Mouse (Mus musculus) forebrain, embryonic 14.5 days (tissue): ENCODE results near the gene Cog5. TPM values are rescaled to one million over a fixed set of nuclear protein-coding genes. Genes with fewer than 3 reads are reported as not detected.
"Not testable (repeated sequence)": the region's sequence is repeated elsewhere in the genome, so short reads cannot be mapped to it uniquely, and the experiment has no call there.

Experiments used
- ATAC-seq: fragments of 200-750 bp; cut with Nextera tagmentation; 2 replicates; pipeline ENCODE4 v1.8.0; 2017; ENCODE audit warnings: mild to moderate bottlenecking, moderate library complexity
- DNase-seq: peaks from one replicate; pipeline ENCODE4 v3.0.0-alpha.2; 2015; ENCODE audit warnings: low spot score
- H3K27ac ChIP-seq: fragments of 300-500 bp; sonication (generic); 2 replicates; pipeline ENCODE4 v1.5.1; 2014; ENCODE audit warnings: low read depth, mild to moderate bottlenecking, control low read depth, low read length, moderate library complexity
- H3K27me3 ChIP-seq: fragments of 300-500 bp; sonication (generic); replicated peaks from 2 replicates; pipeline ENCODE4 v1.6.1; 2014; ENCODE audit warnings: low read length, control low read depth, mixed read lengths; ENCODE audit not compliant: control insufficient read depth, insufficient read depth
- H3K36me3 ChIP-seq: fragments of 300-500 bp; sonication (generic); 2 replicates; pipeline ENCODE4 v1.6.1; 2014; ENCODE audit warnings: low read length, control low read depth; ENCODE audit not compliant: control insufficient read depth, insufficient read depth
- H3K4me1 ChIP-seq: fragments of 300-500 bp; sonication (generic); 2 replicates; pipeline ENCODE4 v1.6.1; 2014; ENCODE audit warnings: antibody characterized with exemption, low read length, control low read depth; ENCODE audit not compliant: control insufficient read depth, insufficient read depth
- H3K4me2 ChIP-seq: fragments of 300-500 bp; sonication (generic); 2 replicates; pipeline ENCODE4 v1.6.1; 2014; ENCODE audit warnings: mild to moderate bottlenecking, control low read depth, low read length
- H3K4me3 ChIP-seq: fragments of 300-500 bp; sonication (generic); 2 replicates; pipeline ENCODE4 v1.5.1; 2014; ENCODE audit warnings: low read depth, low read length, control low read depth
- H3K9ac ChIP-seq: fragments of 300-500 bp; sonication (generic); 2 replicates; pipeline ENCODE4 v1.6.1; 2014; ENCODE audit warnings: mild to moderate bottlenecking, low read length, control low read depth, moderate library complexity
- H3K9me3 ChIP-seq: fragments of 300-500 bp; sonication (generic); replicated peaks from 2 replicates; pipeline ENCODE4 v1.6.1; 2016; ENCODE audit warnings: low read length, control low read depth, mixed read lengths; ENCODE audit not compliant: control insufficient read depth
- WGBS: fragments of 180-500 bp; shearing (Covaris S2); extraction: QIAGEN DNeasy Blood & Tissue Kit; methylation state at CpG from one replicate; pipeline ENCODE4 v1.1.7; 2014; 5-methylcytosine and 5-hydroxymethylcytosine counted together
- polyA plus RNA-seq: library from polyadenylated mRNA; unstranded; fragments of >200 nt; fragmentation: Nextera tagmentation; extraction: Ambion mirVana; gene quantifications from 2 replicates; pipeline ENCODE4 v1.2.1, GENCODE M21; 2014

Gene Cog5
- 25.1 and 26.3 TPM in 2 replicates for polyA plus RNA-seq

- H3K27ac ChIP-seq = peak within 1 kb of the TSS; percentile 65
- H3K4me1 ChIP-seq = peaks cover 3% of the 10 kb centered on the region; the same call in 1 of the 2 replicates
- H3K27me3 ChIP-seq = no peaks in the 10 kb centered on the region
- peak within 1 kb of the TSS; percentile 82 for H3K9ac ChIP-seq
- peak; percentile 91 for DNase-seq
- WGBS = under 1% methylated on average over 47 of the region's 47 CpGs
- peak within 1 kb of the TSS; percentile 81 for H3K4me2 ChIP-seq
- no peaks in the 10 kb centered on the region for H3K36me3 ChIP-seq
- ATAC-seq = peak; percentile 98
- H3K4me3 ChIP-seq = peak within 1 kb of the TSS; percentile 89
- no peaks in the 10 kb centered on the region for H3K9me3 ChIP-seq
Measured at GRCm38 (mm10) chr12:31654197-31654964, at the start of gene Cog5, which contains the start of gene Dus4l. Gene Cog5, plus strand, starts transcription at chr12:31654869. Gene Dus4l, minus strand, starts transcription at chr12:31654826.

DNA sequence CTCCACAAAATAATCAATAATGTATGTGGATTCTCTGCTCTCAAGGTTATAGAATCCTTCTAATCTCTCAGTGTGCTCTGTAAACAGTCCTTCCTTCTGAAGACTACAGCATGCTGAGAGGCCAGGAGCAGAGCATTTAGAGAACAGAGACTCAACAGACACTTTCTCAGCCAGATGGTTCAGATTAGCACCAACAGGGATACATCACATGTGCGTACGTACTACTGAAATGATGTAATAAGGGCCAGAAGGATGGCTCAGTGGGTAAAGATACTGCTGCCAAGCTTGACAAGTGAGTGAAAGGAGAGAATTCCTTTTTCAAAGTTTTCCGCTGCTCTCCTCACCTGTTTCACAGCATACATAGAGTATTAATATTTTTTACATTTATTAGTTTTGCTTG lies 49.8 kb upstream of the Cog5 start:
- no peak overlapping the region for H3K4me3 ChIP-seq
- WGBS = 74% methylated on average over 3 of the region's 3 CpGs
- H3K36me3 ChIP-seq = no peaks in the 10 kb centered on the region
- no peak; the same call in 1 of the 2 replicates for ATAC-seq
- peak; percentile 32 for DNase-seq
- H3K27ac ChIP-seq = no peak overlapping the region
- H3K9ac ChIP-seq = no peak overlapping the region
- H3K4me2 ChIP-seq = no peak overlapping the region
- no peaks in the 10 kb centered on the region for H3K4me1 ChIP-seq
- H3K27me3 ChIP-seq = no peaks in the 10 kb centered on the region
- H3K9me3 ChIP-seq = no peaks in the 10 kb centered on the region

DNA sequence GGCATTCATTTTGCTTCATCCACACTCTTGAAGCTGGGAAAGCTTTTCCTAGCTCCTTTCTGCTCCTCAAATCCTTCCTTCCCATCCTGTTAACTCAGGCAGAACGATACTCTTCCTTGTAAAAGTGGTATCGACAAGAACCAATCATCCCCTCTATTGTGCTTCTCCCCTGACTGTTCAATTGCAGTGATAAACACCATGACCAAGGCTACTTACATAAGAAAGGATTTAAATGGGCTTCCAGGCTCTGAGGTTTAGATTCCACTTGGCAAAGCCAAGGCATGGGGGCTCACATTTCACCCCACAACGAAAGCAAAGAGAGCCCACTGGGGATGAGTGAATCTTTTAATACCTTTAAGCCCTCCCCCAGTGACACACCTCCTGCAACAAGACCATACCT lies 46.5 kb upstream of the Cog5 start:
- ATAC-seq = no peak
- DNase-seq = no peak
- Histone ChIP-seq H3K27ac (no peak overlapping the region), H3K9me3 (no peaks in the 10 kb centered on the region), H3K4me2 (no peak overlapping the region), H3K9ac (no peak overlapping the region), H3K27me3 (no peaks in the 10 kb centered on the region), H3K4me3 (no peak overlapping the region), H3K36me3 (no peaks in the 10 kb centered on the region), H3K4me1 (no peaks in the 10 kb centered on the region)
- WGBS = 10% methylated on average over 3 of the region's 3 CpGs

DNA sequence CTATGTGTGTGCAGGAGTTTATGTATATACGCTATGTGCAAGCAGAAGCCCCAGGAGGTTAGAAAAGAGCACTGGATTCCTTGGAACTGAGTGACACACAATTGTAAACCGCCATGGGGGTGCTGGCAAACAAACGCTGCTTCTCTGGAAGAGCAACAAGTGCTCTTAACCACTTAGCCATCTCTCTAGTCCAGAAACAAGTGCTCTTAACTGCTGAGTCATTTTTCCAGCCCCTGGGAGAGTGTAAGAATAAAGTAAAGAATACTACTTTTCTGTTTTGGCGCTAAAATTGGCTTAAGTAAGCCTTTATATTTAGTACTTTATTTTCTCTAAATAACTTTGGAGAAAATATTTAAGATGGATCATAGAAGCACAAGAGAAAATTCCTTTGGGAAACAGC lies 41.3 kb upstream of the Cog5 start:
- H3K27ac ChIP-seq = no peak overlapping the region
- no peak overlapping the region for H3K4me2 ChIP-seq
- no peaks in the 10 kb centered on the region for H3K27me3 ChIP-seq
- H3K9me3 ChIP-seq = no peaks in the 10 kb centered on the region
- 56% methylated on average over 4 of the region's 4 CpGs for WGBS
- ATAC-seq = no peak
- DNase-seq = no peak
- H3K4me3 ChIP-seq = no peak overlapping the region
- H3K36me3 ChIP-seq = peaks cover 3% of the 10 kb centered on the region; the same call in 1 of the 2 replicates
- H3K4me1 ChIP-seq = no peaks in the 10 kb centered on the region
- no peak overlapping the region for H3K9ac ChIP-seq

GRCm38 (mm10) chr12:31620106-31620505 lies 34.6 kb upstream of the Cog5 start:
- Histone ChIP-seq H3K27ac (no peak overlapping the region), H3K4me3 (no peak overlapping the region), H3K36me3 (peaks cover 13% of the 10 kb centered on the region; the same call in 1 of the 2 replicates), H3K4me2 (no peak overlapping the region), H3K4me1 (no peaks in the 10 kb centered on the region), H3K9me3 (no peaks in the 10 kb centered on the region), H3K27me3 (no peaks in the 10 kb centered on the region), H3K9ac (no peak overlapping the region)
- WGBS = 90% methylated on average over 8 of the region's 8 CpGs
- no peak for ATAC-seq
- no peak for DNase-seq

- Histone ChIP-seq H3K4me1 (no peaks in the 10 kb centered on the region), H3K36me3 (peaks cover 14% of the 10 kb centered on the region; the same call in 1 of the 2 replicates), H3K4me3 (no peak overlapping the region), H3K9me3 (no peaks in the 10 kb centered on the region), H3K4me2 (no peak overlapping the region), H3K9ac (no peak overlapping the region), H3K27ac (no peak overlapping the region), H3K27me3 (no peaks in the 10 kb centered on the region)
- 97% methylated on average over 1 of the region's 1 CpGs for WGBS
- no peak for DNase-seq
- ATAC-seq = no peak
Measured at GRCm38 (mm10) chr12:31625016-31625415, 29.7 kb upstream of the Cog5 start.

- H3K36me3 ChIP-seq, ATAC-seq, H3K4me3 ChIP-seq, H3K4me2 ChIP-seq, H3K27me3 ChIP-seq, H3K4me1 ChIP-seq, DNase-seq, H3K9ac ChIP-seq, H3K9me3 ChIP-seq, H3K27ac ChIP-seq: not testable (repeated sequence)
- 94% methylated on average over 9 of the region's 9 CpGs for WGBS
Measured at GRCm38 (mm10) chr12:31628396-31628795, 26.3 kb upstream of the Cog5 start.

GRCm38 (mm10) chr12:31633970-31634342 lies 20.7 kb upstream of the Cog5 start:
- 8% methylated on average over 13 of the region's 13 CpGs for WGBS
- H3K4me2 ChIP-seq = peak overlapping the region; percentile 79
- H3K27me3 ChIP-seq = no peaks in the 10 kb centered on the region
- H3K27ac ChIP-seq = no peak overlapping the region
- H3K4me3 ChIP-seq = peak overlapping the region; percentile 60
- H3K9ac ChIP-seq = peak overlapping the region; percentile 85
- DNase-seq (no peak), ATAC-seq (peak; percentile 45)
- H3K4me1 ChIP-seq = peaks cover 5% of the 10 kb centered on the region; the same call in 1 of the 2 replicates
- H3K36me3 ChIP-seq = no peaks in the 10 kb centered on the region
- H3K9me3 ChIP-seq = no peaks in the 10 kb centered on the region
